Mouse (Mus musculus) neural tube, embryonic 11.5 days (tissue): ENCODE results near the gene Slc6a15. TPM values are rescaled to one million over a fixed set of nuclear protein-coding genes. Genes with fewer than 3 reads are reported as not detected.

Source experiments
- ATAC-seq: fragments of 200-750 bp; cut with Nextera tagmentation; 2 replicates; pipeline ENCODE4 v1.8.0; 2017; ENCODE audit warnings: moderate number of reproducible peaks, mild to moderate bottlenecking, moderate TSS enrichment, moderate library complexity; ENCODE audit not compliant: insufficient read depth, low FRiP score, low TSS enrichment
- DNase-seq: peaks from one replicate; pipeline ENCODE4 v3.0.0-alpha.2; 2015; ENCODE audit warnings: low spot score
- H3K27ac ChIP-seq: fragments of 300-500 bp; sonication (generic); 2 replicates; pipeline ENCODE4 v1.5.1; 2014; ENCODE audit warnings: low read depth, mild to moderate bottlenecking, low read length
- H3K27me3 ChIP-seq: fragments of 300-500 bp; sonication (generic); 2 replicates; pipeline ENCODE4 v1.6.1; 2014; ENCODE audit warnings: mild to moderate bottlenecking, low read length, mixed read lengths; ENCODE audit not compliant: control insufficient read depth, insufficient read depth
- H3K36me3 ChIP-seq: fragments of 300-500 bp; sonication (generic); 2 replicates; pipeline ENCODE4 v1.6.1; 2014; ENCODE audit warnings: mild to moderate bottlenecking, low read length, moderate library complexity, mixed read lengths; ENCODE audit not compliant: control insufficient read depth, insufficient read depth
- H3K4me1 ChIP-seq: fragments of 300-500 bp; sonication (generic); 2 replicates; pipeline ENCODE4 v1.6.1; 2014; ENCODE audit warnings: low read length, mixed read lengths; ENCODE audit not compliant: control insufficient read depth, insufficient read depth
- H3K4me2 ChIP-seq: fragments of 300-500 bp; sonication (generic); 2 replicates; pipeline ENCODE4 v1.6.1; 2014; ENCODE audit warnings: low read depth, mild to moderate bottlenecking, moderate library complexity
- H3K4me3 ChIP-seq: fragments of 300-500 bp; sonication (generic); 2 replicates; pipeline ENCODE4 v1.5.1; 2014; ENCODE audit warnings: low read depth, low read length
- H3K9ac ChIP-seq: fragments of 300-500 bp; sonication (generic); 2 replicates; pipeline ENCODE4 v1.6.1; 2014; ENCODE audit warnings: mild to moderate bottlenecking, low read length
- H3K9me3 ChIP-seq: fragments of 300-500 bp; sonication (generic); 2 replicates; pipeline ENCODE4 v1.6.1; 2016; ENCODE audit warnings: low read length; ENCODE audit not compliant: control insufficient read depth
- WGBS: fragments of 180-500 bp; shearing (Covaris S2); extraction: QIAGEN DNeasy Blood & Tissue Kit; methylation state at CpG from one replicate; pipeline ENCODE4 v1.1.7; 2014; 5-methylcytosine and 5-hydroxymethylcytosine counted together
- polyA plus RNA-seq: library from polyadenylated mRNA; unstranded; fragments of >200 nt; fragmentation: Nextera tagmentation; extraction: Ambion mirVana; gene quantifications from 2 replicates; pipeline ENCODE4 v1.2.1, GENCODE M21; 2014

Gene Slc6a15
- polyA plus RNA-seq, 1 experiment from 2014 or later, result 9.5 TPM

- H3K9me3 ChIP-seq, result no peaks in the 10 kb centered on the region
- no peaks in the 10 kb centered on the region for H3K27me3 ChIP-seq
- DNase-seq (peak; percentile 12), ATAC-seq (0 out of 2 replicates have a peak, but pooled peaks have one; percentile 25)
- H3K4me3 ChIP-seq, result no peak overlapping the region
- no peak overlapping the region for H3K4me2 ChIP-seq
- H3K4me1 ChIP-seq, result no peaks in the 10 kb centered on the region
- H3K36me3 ChIP-seq, result no peaks in the 10 kb centered on the region
- no peak overlapping the region for H3K9ac ChIP-seq
- H3K27ac ChIP-seq, result no peak overlapping the region
- WGBS, result 26% methylated on average over 4 of the region's 4 CpGs
Observed at GRCm38 (mm10) chr10:103402171-103402570, 34.6 kb downstream of the Slc6a15 start.

GRCm38 (mm10) chr10:103427717-103428116 is 60.1 kb downstream of the Slc6a15 start:
- H3K4me1 ChIP-seq, result no peaks in the 10 kb centered on the region
- DNase-seq (no peak), ATAC-seq (no peak)
- no peaks in the 10 kb centered on the region for H3K27me3 ChIP-seq
- no peaks in the 10 kb centered on the region for H3K9me3 ChIP-seq
- H3K4me3 ChIP-seq, result no peak overlapping the region
- no peaks in the 10 kb centered on the region for H3K36me3 ChIP-seq
- no peak overlapping the region for H3K9ac ChIP-seq
- H3K27ac ChIP-seq, result no peak overlapping the region
- no peak overlapping the region for H3K4me2 ChIP-seq
- 86% methylated on average over 1 of the region's 1 CpGs for WGBS

GRCm38 (mm10) chr10:103442588-103442987 is 75.0 kb downstream of the Slc6a15 start:
- no peaks in the 10 kb centered on the region for H3K4me1 ChIP-seq
- H3K27ac ChIP-seq, result no peak overlapping the region
- H3K27me3 ChIP-seq, result no peaks in the 10 kb centered on the region
- no peak overlapping the region for H3K9ac ChIP-seq
- no peak for DNase-seq
- H3K4me2 ChIP-seq, result no peak overlapping the region
- H3K4me3 ChIP-seq, result no peak overlapping the region
- WGBS, result 98% methylated on average over 2 of the region's 2 CpGs
- no peaks in the 10 kb centered on the region for H3K36me3 ChIP-seq
- H3K9me3 ChIP-seq, result no peaks in the 10 kb centered on the region
- no peak for ATAC-seq

- 42% methylated on average over 3 of the region's 3 CpGs for WGBS
- Histone ChIP-seq H3K9me3 (no peaks in the 10 kb centered on the region), H3K4me2 (no peak overlapping the region), H3K4me1 (no peaks in the 10 kb centered on the region), H3K36me3 (no peaks in the 10 kb centered on the region), H3K4me3 (no peak overlapping the region), H3K9ac (no peak overlapping the region), H3K27ac (no peak overlapping the region), H3K27me3 (no peaks in the 10 kb centered on the region)
- peak; percentile 76 for ATAC-seq
- DNase-seq, result peak; percentile 28
Observed at GRCm38 (mm10) chr10:103443070-103443469, 75.5 kb downstream of the Slc6a15 start.

- H3K36me3 ChIP-seq, result no peaks in the 10 kb centered on the region
- H3K4me1 ChIP-seq, result no peaks in the 10 kb centered on the region
- no peak overlapping the region for H3K9ac ChIP-seq
- H3K27me3 ChIP-seq, result no peaks in the 10 kb centered on the region
- H3K9me3 ChIP-seq, result no peaks in the 10 kb centered on the region
- no peak overlapping the region for H3K4me2 ChIP-seq
- no peak for ATAC-seq
- 39% methylated on average over 2 of the region's 2 CpGs for WGBS
- H3K27ac ChIP-seq, result no peak overlapping the region
- DNase-seq, result no peak
- no peak overlapping the region for H3K4me3 ChIP-seq
Observed at GRCm38 (mm10) chr10:103448340-103448739, 80.8 kb downstream of the Slc6a15 start.

GRCm38 (mm10) chr10:103457896-103458295 is 90.3 kb downstream of the Slc6a15 start:
- DNase-seq, result no peak
- no peaks in the 10 kb centered on the region for H3K36me3 ChIP-seq
- no peak overlapping the region for H3K4me2 ChIP-seq
- ATAC-seq, result no peak
- H3K4me3 ChIP-seq, result no peak overlapping the region
- WGBS, result 76% methylated on average over 1 of the region's 1 CpGs
- no peak overlapping the region for H3K9ac ChIP-seq
- no peaks in the 10 kb centered on the region for H3K9me3 ChIP-seq
- H3K27ac ChIP-seq, result no peak overlapping the region
- no peaks in the 10 kb centered on the region for H3K4me1 ChIP-seq
- H3K27me3 ChIP-seq, result no peaks in the 10 kb centered on the region

Other genes starting within 250 kb of the Slc6a15 start
- 0.54 and 1.0 TPM in 2 replicates for gene Lrriq1, start 131.5 kb upstream of the Slc6a15 start, polyA plus RNA-seq